Mouse (Mus musculus) T-cell, adult 2 months (primary cell): ENCODE data around the gene Rtp2.

Source experiments
- DNase-seq: peaks from one replicate; pipeline ENCODE4 v3.0.0; 2022; ENCODE audit warnings: low spot score

The Rtp2 gene

GRCm38 (mm10) chr16:23932294-23932693, at the start of gene Rtp2:
Gene Rtp2 (minus strand): TSS chr16:23932394.
- no peak for DNase-seq

DNA sequence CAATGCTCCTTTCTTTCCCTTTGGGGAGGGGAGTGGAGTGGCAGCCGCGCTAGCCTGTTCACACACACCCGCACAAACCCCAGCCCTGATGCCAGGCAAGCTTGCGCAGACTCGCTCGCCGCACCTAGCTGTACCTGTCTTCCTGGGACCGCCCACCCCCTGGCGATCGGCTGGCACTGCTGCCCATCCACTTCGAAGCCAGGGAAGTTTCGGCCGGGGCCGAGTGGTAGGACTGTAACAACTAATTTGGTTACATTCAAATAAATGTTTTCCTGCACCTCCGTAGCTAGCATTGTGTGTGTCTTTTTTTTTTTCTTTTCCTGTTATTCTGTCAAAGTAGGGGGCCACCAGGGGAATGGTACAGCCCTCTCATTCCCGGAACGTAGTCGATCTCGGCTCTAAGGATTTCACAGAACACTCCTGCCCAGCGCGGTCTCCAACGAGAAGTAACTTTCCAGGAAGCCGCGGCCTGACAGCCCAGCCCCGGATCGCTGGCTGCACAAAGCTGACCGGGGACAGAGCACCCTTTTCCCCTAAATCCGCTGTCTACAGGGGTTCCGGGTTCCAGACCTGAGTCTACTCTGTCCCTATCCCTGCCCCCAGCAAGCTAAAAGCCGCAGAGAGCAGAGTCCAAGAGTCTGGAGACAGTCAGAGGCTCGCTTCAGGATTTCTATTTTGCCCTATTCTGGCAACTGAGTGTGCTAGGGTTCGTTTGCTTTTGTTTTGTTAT, 49.0 kb upstream of the Rtp2 start:
- DNase-seq: no peak

- no peak for DNase-seq
Measured at GRCm38 (mm10) chr16:23980201-23980870, 48.1 kb upstream of the Rtp2 start.

GRCm38 (mm10) chr16:23979446-23979845, 47.3 kb upstream of the Rtp2 start:
- no peak for DNase-seq

DNA sequence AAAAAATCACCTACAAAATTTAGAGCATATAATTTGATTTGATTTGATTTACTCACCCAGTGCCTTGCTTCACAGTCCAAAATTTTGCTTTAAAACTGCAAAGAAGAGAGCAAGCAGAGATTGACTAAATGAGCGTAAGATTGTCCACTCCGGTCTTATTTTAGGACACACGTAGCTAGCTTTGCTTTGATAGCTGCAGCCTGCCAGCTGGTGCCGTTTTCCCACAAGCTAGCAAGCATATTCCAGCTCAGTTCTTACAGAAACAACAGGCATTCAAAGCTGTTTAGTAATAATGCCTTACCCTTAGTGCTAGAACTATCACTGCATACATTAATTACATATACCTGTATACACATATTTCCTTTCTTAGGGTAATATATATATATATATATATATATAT, 46.3 kb upstream of the Rtp2 start:
- DNase-seq: no peak

GRCm38 (mm10) chr16:23977732-23978131, 45.5 kb upstream of the Rtp2 start:
- DNase-seq: no peak

DNA sequence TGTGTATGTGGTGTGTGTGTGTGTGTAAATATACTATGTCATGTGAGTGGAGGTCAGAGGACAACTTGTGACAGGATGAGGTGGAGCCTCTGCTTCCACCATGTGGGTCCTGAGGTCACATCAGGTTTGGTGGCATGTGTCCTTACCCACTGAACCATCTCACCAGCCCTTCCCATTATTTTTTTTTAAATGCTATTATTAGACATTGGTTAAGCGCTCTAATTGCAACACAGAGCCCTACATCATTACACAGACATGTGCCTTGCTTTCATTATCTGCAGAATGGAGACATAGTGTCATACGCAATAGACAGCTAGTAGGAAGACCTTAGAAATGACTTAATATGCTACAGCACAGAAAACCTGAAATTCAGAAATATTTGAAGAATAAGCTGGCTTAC, 44.0 kb upstream of the Rtp2 start:
- no peak for DNase-seq

GRCm38 (mm10) chr16:23973635-23974367, 41.6 kb upstream of the Rtp2 start:
- no peak for DNase-seq

DNA sequence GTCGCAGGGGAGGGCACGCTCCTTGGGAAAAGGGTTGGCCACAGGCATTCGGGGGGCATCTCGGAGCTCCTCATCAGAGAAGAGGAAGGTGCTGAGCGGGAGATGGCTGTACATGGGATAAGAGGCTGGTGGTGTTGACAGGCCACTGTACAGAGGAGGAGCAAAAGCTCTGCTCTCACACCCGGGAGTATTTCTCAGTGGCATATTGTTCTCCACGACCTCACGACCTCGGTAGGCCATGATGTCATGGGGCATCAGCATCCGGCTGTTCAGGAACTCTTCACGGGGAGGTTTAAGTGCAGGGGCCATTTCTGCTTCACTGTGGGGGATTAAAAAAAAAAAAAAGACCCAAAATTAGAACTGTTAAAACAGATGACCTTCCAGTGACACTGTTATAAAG, 40.7 kb upstream of the Rtp2 start:
- no peak for DNase-seq

- DNase-seq: no peak
Measured at GRCm38 (mm10) chr16:23972126-23972740, 40.0 kb upstream of the Rtp2 start.

DNA sequence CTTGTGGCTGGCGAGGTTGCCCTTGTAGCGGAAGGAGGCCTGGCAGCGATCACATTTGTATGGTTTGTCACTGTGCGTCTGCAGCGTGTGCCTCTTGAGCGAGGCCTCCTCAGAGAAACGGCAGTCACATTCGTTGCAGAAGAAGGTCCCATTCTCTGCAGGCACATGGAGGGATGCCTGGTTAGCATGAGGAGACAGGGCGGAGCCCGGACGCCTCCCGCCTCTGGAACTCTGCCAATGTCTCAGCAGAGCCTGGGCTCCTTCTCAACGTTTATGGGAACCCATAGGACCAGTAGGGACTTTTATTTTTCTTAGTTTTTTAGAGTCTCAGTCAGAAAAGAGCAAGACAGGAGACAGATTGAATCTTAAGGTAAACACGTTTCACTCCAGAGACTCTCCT, 37.7 kb upstream of the Rtp2 start:
- DNase-seq: no peak

DNA sequence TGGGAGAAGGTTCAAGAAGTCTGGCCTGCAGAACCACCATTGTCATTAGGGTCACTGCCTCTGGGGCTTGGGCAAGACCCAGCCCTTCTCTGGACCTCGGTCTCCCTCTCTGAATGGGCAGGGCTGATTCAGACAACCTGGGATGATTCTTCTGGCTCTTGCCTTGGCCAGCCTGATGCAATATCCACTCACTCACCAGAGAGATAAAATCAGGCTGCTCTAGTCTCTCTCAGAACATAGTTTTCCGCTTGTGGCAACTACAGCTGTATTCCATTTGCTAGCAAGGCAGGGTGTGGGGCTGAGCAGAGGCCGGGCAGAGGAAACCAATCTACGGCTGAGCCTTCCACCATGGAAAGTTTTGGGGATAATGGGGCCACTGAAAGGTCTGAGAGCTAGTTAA, 36.7 kb upstream of the Rtp2 start:
- no peak for DNase-seq

DNA sequence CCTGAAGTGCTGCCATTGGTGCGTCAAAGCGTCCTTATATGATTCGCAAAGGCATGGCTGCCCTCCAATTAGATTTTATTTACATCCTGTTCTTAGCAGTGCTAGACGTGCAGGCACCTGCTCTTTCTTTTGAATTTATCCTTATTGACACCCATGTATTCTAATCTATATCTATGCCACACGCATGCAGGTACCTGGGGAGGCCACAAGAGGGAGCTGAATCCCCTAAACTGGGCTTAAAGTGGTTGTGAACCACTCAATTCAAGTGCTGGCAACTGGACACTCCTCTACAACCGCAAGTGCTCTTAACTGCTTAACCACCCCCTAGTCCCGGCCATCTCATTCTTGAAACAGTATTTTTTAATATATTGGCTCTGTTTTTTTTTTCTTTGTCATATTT, 35.1 kb upstream of the Rtp2 start:
- peak; percentile 12 for DNase-seq

- no peak for DNase-seq
Measured at GRCm38 (mm10) chr16:23966066-23966465, 33.9 kb upstream of the Rtp2 start.

GRCm38 (mm10) chr16:23964706-23965367, 32.6 kb upstream of the Rtp2 start:
- DNase-seq: no peak

- no peak for DNase-seq
Measured at GRCm38 (mm10) chr16:23963896-23964668, 31.9 kb upstream of the Rtp2 start.

GRCm38 (mm10) chr16:23962401-23962800, 30.2 kb upstream of the Rtp2 start:
- DNase-seq: peak; percentile 37

DNA sequence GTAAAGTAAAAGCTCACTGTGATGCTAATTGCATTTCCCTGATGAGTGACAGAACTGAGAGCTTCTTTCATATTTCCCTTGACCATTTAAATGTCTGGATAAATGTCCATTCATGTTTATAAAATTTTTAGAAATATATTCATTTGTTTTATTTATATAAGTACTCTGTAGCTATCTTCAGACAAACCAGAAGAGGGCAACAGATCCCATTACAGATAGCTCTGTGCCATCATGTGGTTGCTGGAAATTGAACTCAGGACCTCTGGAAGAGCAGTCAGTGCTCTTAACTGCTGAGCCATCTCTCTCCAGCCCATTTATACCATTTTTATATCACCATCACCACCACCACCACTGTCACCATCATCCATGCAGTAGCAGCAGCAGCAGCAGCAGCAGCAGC, 26.7 kb upstream of the Rtp2 start:
- no peak for DNase-seq

- DNase-seq: no peak
Measured at GRCm38 (mm10) chr16:23953959-23954260, 21.7 kb upstream of the Rtp2 start.

GRCm38 (mm10) chr16:23953189-23953958, 21.2 kb upstream of the Rtp2 start:
- DNase-seq: no peak
